Comparison of ENCODE assay signal across 8 mouse cellular contexts in genomic region chr9:74975911-74976563, GRCm38 (mm10). TPM values are rescaled to one million over a fixed set of nuclear protein-coding genes. Genes with fewer than 3 reads are reported as not detected.
DNase-seq lines count a peak whose midpoint lies in the region; ATAC-seq and TF ChIP-seq lines count a peak whose summit lies in the region.

No protein-coding gene starts in this region.

- peak overlapping the region; percentile 56 for H3K4me2 ChIP-seq in forebrain, embryonic 15.5 days (replicated peaks)
- H3K4me2 ChIP-seq in liver, embryonic 16.5 days (ENCODE audit: low read depth, low read length), result peak overlapping the region; percentile 61
- H3K4me2 ChIP-seq in neural tube, embryonic 12.5 days (replicated peaks), result peak overlapping the region; percentile 57
- H3K4me2 ChIP-seq in stomach, postnatal 0 days (replicated peaks; ENCODE audit: low read depth), result peak overlapping the region; percentile 50

- no peak for TF ChIP-seq EP300 in stomach, postnatal 0 days (optimal IDR thresholded peaks at IDR 0.05)

- no peaks in the 10 kb centered on the region for H3K36me3 ChIP-seq in E14TG2a.4 (ENCODE audit: insufficient read depth, low read length)
- no peaks in the 10 kb centered on the region for H3K36me3 ChIP-seq in forebrain, embryonic 15.5 days
- no peaks in the 10 kb centered on the region for H3K36me3 ChIP-seq in liver, embryonic 16.5 days (ENCODE audit: control insufficient read depth, insufficient read depth)
- H3K36me3 ChIP-seq in neural tube, embryonic 12.5 days, result no peaks in the 10 kb centered on the region
- H3K36me3 ChIP-seq in stomach, postnatal 0 days (ENCODE audit: control insufficient read depth, insufficient read depth, low read length), result no peaks in the 10 kb centered on the region

- intact Hi-C loops in heart, postnatal 14 days (cut with DNase I), result loop anchor here (10.0 kb wide), 1 partner anchor 429 kb away; no protein-coding TSS in a partner anchor

- WGBS in forebrain, embryonic 15.5 days, result under 1% methylated on average over 23 of the region's 23 CpGs
- WGBS in large intestine, adult 2 months, result under 1% methylated on average over 23 of the region's 23 CpGs
- under 1% methylated on average over 23 of the region's 23 CpGs for WGBS in liver, embryonic 16.5 days (ENCODE audit: insufficient replicate concordance)
- under 1% methylated on average over 23 of the region's 23 CpGs for WGBS in neural tube, embryonic 12.5 days
- under 1% methylated on average over 23 of the region's 23 CpGs for WGBS in stomach, postnatal 0 days

- DNase-seq in c-Kit-positive CD71-positive TER-119-positive erythroid progenitor cells, embryonic 14.5 days (ENCODE audit: low spot score), result peak; percentile 42
- peak; percentile 88 to 89 for DNase-seq in heart, postnatal 14 days
- DNase-seq in large intestine, adult 2 months (ENCODE audit: low read depth, low spot score), result peak; percentile 69
- DNase-seq in stomach, postnatal 0 days (ENCODE audit: low spot score), result peak; percentile 88

- TF ChIP-seq CTCF in E14TG2a.4 (conservative IDR thresholded peaks at IDR 0.05; ENCODE audit: low read length), result no peak
- TF ChIP-seq CTCF in stomach, postnatal 0 days (IDR thresholded peaks at IDR 0.05; ENCODE audit: low read depth), result no peak; the same call in 1 of the 2 replicates

- H3K27ac ChIP-seq in forebrain, embryonic 15.5 days (replicated peaks), result peak overlapping the region; percentile 98
- peak overlapping the region; percentile 46; the same call in 1 of the 2 replicates for H3K27ac ChIP-seq in liver, embryonic 16.5 days (ENCODE audit: low read length)
- H3K27ac ChIP-seq in neural tube, embryonic 12.5 days, result peak overlapping the region; percentile 80
- H3K27ac ChIP-seq in stomach, postnatal 0 days (replicated peaks), result peak overlapping the region; percentile 88

- H3K4me1 ChIP-seq in E14TG2a.4 (replicated peaks; ENCODE audit: low read depth, low read length), result peaks cover 24% of the 10 kb centered on the region
- H3K4me1 ChIP-seq in forebrain, embryonic 15.5 days, result peaks cover 38% of the 10 kb centered on the region
- H3K4me1 ChIP-seq in liver, embryonic 16.5 days (ENCODE audit: control insufficient read depth, low read depth, low read length), result peaks cover 9% of the 10 kb centered on the region; the same call in 1 of the 2 replicates
- peaks cover 20% of the 10 kb centered on the region for H3K4me1 ChIP-seq in neural tube, embryonic 12.5 days
- peaks cover 9% of the 10 kb centered on the region; the same call in 1 of the 2 replicates for H3K4me1 ChIP-seq in stomach, postnatal 0 days (replicated peaks; ENCODE audit: control insufficient read depth, insufficient read depth)

- H3K27me3 ChIP-seq in E14TG2a.4 (ENCODE audit: insufficient read depth, low read length), result peaks cover 3% of the 10 kb centered on the region; the same call in 1 of the 2 replicates
- no peaks in the 10 kb centered on the region for H3K27me3 ChIP-seq in forebrain, embryonic 15.5 days
- H3K27me3 ChIP-seq in liver, embryonic 16.5 days (ENCODE audit: control insufficient read depth, insufficient read depth, low read depth, low read length), result no peaks in the 10 kb centered on the region
- no peaks in the 10 kb centered on the region for H3K27me3 ChIP-seq in neural tube, embryonic 12.5 days (replicated peaks)
- no peaks in the 10 kb centered on the region for H3K27me3 ChIP-seq in stomach, postnatal 0 days (ENCODE audit: control insufficient read depth, insufficient read depth, low read length)

- no peaks in the 10 kb centered on the region for H3K9me3 ChIP-seq in E14TG2a.4 (ENCODE audit: low read length)
- H3K9me3 ChIP-seq in forebrain, embryonic 15.5 days, result no peaks in the 10 kb centered on the region
- H3K9me3 ChIP-seq in liver, embryonic 16.5 days (replicated peaks; ENCODE audit: control insufficient read depth, low read length), result no peaks in the 10 kb centered on the region
- H3K9me3 ChIP-seq in neural tube, embryonic 12.5 days, result no peaks in the 10 kb centered on the region
- H3K9me3 ChIP-seq in stomach, postnatal 0 days (ENCODE audit: control insufficient read depth, low read length), result no peaks in the 10 kb centered on the region

- H3K9ac ChIP-seq in forebrain, embryonic 15.5 days (replicated peaks), result peak overlapping the region; percentile 84
- H3K9ac ChIP-seq in liver, embryonic 16.5 days (ENCODE audit: low read depth, low read length), result peak overlapping the region; percentile 6; the same call in 1 of the 2 replicates
- H3K9ac ChIP-seq in neural tube, embryonic 12.5 days, result peak overlapping the region; percentile 50
- H3K9ac ChIP-seq in stomach, postnatal 0 days (ENCODE audit: low read length), result peak overlapping the region; percentile 51

- peak overlapping the region; percentile 46 for H3K4me3 ChIP-seq in E14TG2a.4 (replicated peaks; ENCODE audit: low read length)
- peak overlapping the region; percentile 53 for H3K4me3 ChIP-seq in forebrain, embryonic 15.5 days
- H3K4me3 ChIP-seq in liver, embryonic 16.5 days (ENCODE audit: low read depth, low read length), result peak overlapping the region; percentile 56
- H3K4me3 ChIP-seq in neural tube, embryonic 12.5 days, result peak overlapping the region; percentile 38
- peak overlapping the region; percentile 44 for H3K4me3 ChIP-seq in stomach, postnatal 0 days (ENCODE audit: low read depth, low read length)

- peak; percentile 99 for ATAC-seq in forebrain, embryonic 15.5 days (replicated peaks)
- ATAC-seq in liver, embryonic 16.5 days (ENCODE audit: low read depth), result peak; percentile 91
- ATAC-seq in neural tube, embryonic 12.5 days (ENCODE audit: low FRiP score, low read depth), result peak; percentile 98
- peak; percentile 99 for ATAC-seq in stomach, postnatal 0 days (ENCODE audit: low FRiP score, low TSS enrichment)

RNA-seq across cellular contexts. Expression of gene Fam214a, which starts 23.4 kb away (rescaled TPM):
- polyA plus RNA-seq in forebrain, embryonic 15.5 days (2015; fragmentation: Nextera tagmentation; extraction: Ambion mirVana), result 28.9 and 29.8 TPM in 2 replicates
- total RNA-seq in heart, postnatal 14 days (2021), result 10 to 100 TPM; 26.7 to 36.3 TPM
- polyA plus RNA-seq in large intestine, adult 2 months (2012; rRNA removed), result 3.0 and 5.3 TPM in 2 replicates
- 2.5 and 2.7 TPM in 2 replicates for polyA plus RNA-seq in liver, embryonic 16.5 days (2015; fragmentation: Nextera tagmentation; extraction: Ambion mirVana)
- polyA plus RNA-seq in neural tube, embryonic 12.5 days (2016; fragmentation: Nextera tagmentation; extraction: Ambion mirVana), result 24.9 and 29.1 TPM in 2 replicates
- 10.7 and 13.1 TPM in 2 replicates for polyA plus RNA-seq in stomach, postnatal 0 days (2015; fragmentation: Nextera tagmentation; extraction: Ambion mirVana)

Comparison
In these comparisons a context has a peak if more than half of its experiments do, and no peak if none do; other contexts are left out.
1. Peak in every context shown above with its lines: DNase-seq, ATAC-seq, H3K4me3 ChIP-seq and H3K27ac ChIP-seq.
2. H3K27ac ChIP-seq: peak in every context shown above with its lines; median percentile 98 in forebrain, embryonic 15.5 days; 88 in stomach, postnatal 0 days; 80 in neural tube, embryonic 12.5 days; 46 in liver, embryonic 16.5 days.
3. H3K9ac ChIP-seq: peak in every context shown above with its lines; median percentile 84 in forebrain, embryonic 15.5 days; 51 in stomach, postnatal 0 days; 50 in neural tube, embryonic 12.5 days; 6 in liver, embryonic 16.5 days.